Mouse (Mus musculus) heart, adult 2 months (tissue): ENCODE measurements at regions not wholly inside any gene's neighbourhood (a gene's known extent, or its start where the extent isn't known, plus 50 kb on each side); places are given as distances from the start of the nearest gene placed in this dataset.

Experiments
- CTCF ChIP-seq: fragments of 200-600 bp; IDR thresholded peaks from 2 replicates; pipeline ENCODE4 v1.8.1; 2022; ENCODE audit warnings: antibody characterized with exemption, mild to moderate bottlenecking, moderate library complexity
- POLR2A ChIP-seq: fragments of 200-500 bp; IDR thresholded peaks from 2 replicates; pipeline ENCODE4 v1.6.1; 2011; ENCODE audit warnings: mild to moderate bottlenecking, low read depth, low read length, control low read depth; ENCODE audit not compliant: insufficient read depth

DNA sequence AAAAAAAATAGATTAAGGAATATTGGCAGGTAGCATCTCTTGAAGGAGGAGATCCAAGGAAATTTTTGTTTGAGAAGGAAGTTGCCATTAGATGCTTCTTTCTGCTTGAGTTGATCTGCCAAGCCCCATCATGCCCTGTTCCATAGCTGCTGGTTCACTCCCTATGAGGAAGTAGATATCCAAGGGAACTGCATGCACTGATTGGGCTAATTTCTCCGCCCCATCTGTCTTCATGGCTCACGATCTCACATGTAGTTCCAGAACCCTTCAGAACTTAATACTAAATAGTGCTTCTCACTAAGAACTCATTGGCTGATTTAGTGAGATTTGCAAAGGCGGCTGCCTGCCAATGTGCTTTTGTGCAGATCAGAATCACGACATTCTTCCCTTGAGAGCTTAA lies 258.6 kb downstream of the Brinp2 start:
- TF ChIP-seq POLR2A (no peak), CTCF (no peak)
